Mouse (Mus musculus): ENCODE measurements around the gene Ikbip. TPM values are rescaled to one million over a fixed set of nuclear protein-coding genes. Genes with fewer than 3 reads are reported as not detected.

The Ikbip gene
- polyA plus RNA-seq, 1 experiment from 2014 or later: 19.4 TPM

DNA sequence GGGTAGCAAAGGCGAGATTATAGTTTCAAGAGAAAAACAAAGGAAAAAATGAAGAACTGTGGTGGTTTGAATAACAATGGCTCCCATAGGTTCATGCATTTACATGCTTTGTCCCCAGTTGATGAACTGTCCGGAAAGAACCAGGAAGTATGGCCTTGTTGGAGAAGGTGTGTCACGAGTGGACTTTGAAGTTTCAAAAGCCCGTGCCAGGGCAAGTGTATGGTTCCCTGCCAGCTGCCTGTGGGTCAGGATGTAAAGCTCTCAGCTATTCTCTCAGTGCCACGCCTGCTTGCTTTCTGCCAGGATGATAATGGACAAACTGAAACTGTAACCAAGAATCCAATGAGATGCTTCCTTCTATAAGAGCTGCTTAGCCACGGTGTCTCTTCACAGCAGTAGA, 20.4 kb upstream of the Ikbip start:
- ATAC-seq: peak; percentile 93
- 54% methylated on average over 6 of the region's 6 CpGs for WGBS

DNA sequence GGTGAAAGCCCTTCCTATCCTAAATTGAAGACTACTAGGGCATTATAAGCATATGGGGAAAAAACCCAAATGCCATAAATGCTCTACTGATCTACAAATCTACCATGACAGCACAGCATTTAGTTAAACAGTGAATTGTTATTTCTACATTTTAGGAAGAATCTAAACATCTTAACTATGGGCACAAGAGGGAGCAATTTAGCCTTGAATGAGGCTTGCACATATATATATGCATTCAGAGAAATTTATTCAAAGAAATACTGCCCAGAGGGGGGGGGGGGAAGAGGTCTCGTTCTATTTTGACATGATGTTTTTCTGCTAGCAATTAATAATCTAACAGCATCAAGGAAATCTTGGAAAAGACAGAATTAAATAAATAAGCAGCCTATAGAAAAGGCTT, 11.0 kb upstream of the Ikbip start:
- TF ChIP-seq CTCF (IDR thresholded peaks at IDR 0.05; ENCODE audit: low read depth): peak; percentile 62
- no peaks in the 10 kb centered on the region for H3K9me3 ChIP-seq (ENCODE audit: control insufficient read depth)
- no peak overlapping the region for H3K4me2 ChIP-seq (replicated peaks; ENCODE audit: low read depth)
- ATAC-seq: no peak
- no peak overlapping the region for H3K27ac ChIP-seq (ENCODE audit: low read depth, low read length)
- no peaks in the 10 kb centered on the region for H3K4me1 ChIP-seq (replicated peaks; ENCODE audit: control insufficient read depth, insufficient read depth, low read length)
- H3K4me3 ChIP-seq (ENCODE audit: low read depth, low read length): no peak overlapping the region
- H3K9ac ChIP-seq (ENCODE audit: low read depth, low read length): no peak overlapping the region
- peaks cover 56% of the 10 kb centered on the region for H3K36me3 ChIP-seq (ENCODE audit: control insufficient read depth, insufficient read depth)
- H3K27me3 ChIP-seq (replicated peaks; ENCODE audit: control insufficient read depth, insufficient read depth, low read length): no peaks in the 10 kb centered on the region
- WGBS: 40% methylated on average over 1 of the region's 1 CpGs

More for the DNA sequence above, 20.4 kb upstream of the Ikbip start:
- Histone ChIP-seq H3K36me3 (ENCODE audit: control insufficient read depth, insufficient read depth) (peaks cover 68% of the 10 kb centered on the region), H3K4me1 (replicated peaks; ENCODE audit: control insufficient read depth, insufficient read depth, low read length) (no peaks in the 10 kb centered on the region), H3K4me2 (replicated peaks; ENCODE audit: low read depth) (no peak overlapping the region; the same call in 1 of the 2 replicates), H3K9me3 (ENCODE audit: control insufficient read depth) (no peaks in the 10 kb centered on the region), H3K9ac (ENCODE audit: low read depth, low read length) (no peak overlapping the region), H3K27ac (ENCODE audit: low read depth, low read length) (no peak overlapping the region), H3K27me3 (replicated peaks; ENCODE audit: control insufficient read depth, insufficient read depth, low read length) (no peaks in the 10 kb centered on the region), H3K4me3 (ENCODE audit: low read depth, low read length) (no peak overlapping the region)
- TF ChIP-seq CTCF (IDR thresholded peaks at IDR 0.05; ENCODE audit: low read depth): no peak

DNA sequence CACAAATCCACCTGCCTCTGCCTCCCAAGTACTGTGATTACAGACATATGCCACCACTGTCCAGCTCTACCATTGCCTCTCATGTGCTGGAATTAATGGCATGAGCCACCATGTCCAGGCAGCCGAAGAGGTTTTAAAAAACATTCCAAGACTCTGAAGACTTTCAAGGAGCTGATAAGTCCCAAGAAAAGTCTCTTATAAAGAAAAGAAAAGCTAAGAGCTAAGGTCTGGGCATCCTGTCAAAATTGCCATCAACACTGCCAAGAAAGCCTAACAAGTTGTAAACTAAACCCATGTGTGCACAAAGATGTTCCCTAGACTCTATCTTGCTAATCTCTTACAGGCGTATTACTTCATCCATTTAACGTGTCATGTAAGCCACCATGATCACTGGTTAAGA, 9.4 kb upstream of the Ikbip start:
- 66% methylated on average over 3 of the region's 3 CpGs for WGBS
- Histone ChIP-seq H3K4me2 (replicated peaks; ENCODE audit: low read depth) (no peak overlapping the region), H3K27ac (ENCODE audit: low read depth, low read length) (no peak overlapping the region), H3K9me3 (ENCODE audit: control insufficient read depth) (no peaks in the 10 kb centered on the region), H3K9ac (ENCODE audit: low read depth, low read length) (no peak overlapping the region), H3K36me3 (ENCODE audit: control insufficient read depth, insufficient read depth) (peaks cover 59% of the 10 kb centered on the region), H3K27me3 (replicated peaks; ENCODE audit: control insufficient read depth, insufficient read depth, low read length) (no peaks in the 10 kb centered on the region), H3K4me3 (ENCODE audit: low read depth, low read length) (no peak overlapping the region), H3K4me1 (replicated peaks; ENCODE audit: control insufficient read depth, insufficient read depth, low read length) (no peaks in the 10 kb centered on the region)
- no peak for ATAC-seq
- no peak for TF ChIP-seq CTCF (IDR thresholded peaks at IDR 0.05; ENCODE audit: low read depth)

DNA sequence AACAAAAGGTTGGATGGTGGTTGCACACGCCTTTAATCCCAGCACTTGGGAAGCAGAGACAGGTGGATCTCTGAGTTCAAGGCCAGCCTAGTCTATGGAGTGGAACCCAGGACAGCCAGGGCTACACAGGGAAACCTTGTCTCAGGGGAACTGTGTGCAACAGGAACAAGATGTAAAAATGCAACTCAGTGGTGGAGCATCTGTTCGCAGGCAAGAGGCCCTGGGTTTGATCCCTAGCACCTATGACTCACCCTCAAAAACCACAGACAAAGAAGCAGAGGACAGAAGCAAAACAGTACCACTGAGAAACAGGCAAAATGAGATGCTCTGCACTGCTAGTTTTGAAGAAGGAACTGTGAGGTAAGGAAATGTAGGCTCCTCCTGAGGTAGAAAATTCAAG, 6.1 kb upstream of the Ikbip start:
- no peaks in the 10 kb centered on the region for H3K9me3 ChIP-seq (ENCODE audit: control insufficient read depth)
- ATAC-seq: no peak
- TF ChIP-seq CTCF (IDR thresholded peaks at IDR 0.05; ENCODE audit: low read depth): no peak
- no peak overlapping the region for H3K4me2 ChIP-seq (replicated peaks; ENCODE audit: low read depth)
- H3K9ac ChIP-seq (ENCODE audit: low read depth, low read length): no peak overlapping the region
- no peak overlapping the region for H3K4me3 ChIP-seq (ENCODE audit: low read depth, low read length)
- peaks cover 49% of the 10 kb centered on the region; the same call in 1 of the 2 replicates for H3K36me3 ChIP-seq (ENCODE audit: control insufficient read depth, insufficient read depth)
- 84% methylated on average over 2 of the region's 2 CpGs for WGBS
- no peaks in the 10 kb centered on the region for H3K4me1 ChIP-seq (replicated peaks; ENCODE audit: control insufficient read depth, insufficient read depth, low read length)
- H3K27me3 ChIP-seq (replicated peaks; ENCODE audit: control insufficient read depth, insufficient read depth, low read length): no peaks in the 10 kb centered on the region
- H3K27ac ChIP-seq (ENCODE audit: low read depth, low read length): no peak overlapping the region

DNA sequence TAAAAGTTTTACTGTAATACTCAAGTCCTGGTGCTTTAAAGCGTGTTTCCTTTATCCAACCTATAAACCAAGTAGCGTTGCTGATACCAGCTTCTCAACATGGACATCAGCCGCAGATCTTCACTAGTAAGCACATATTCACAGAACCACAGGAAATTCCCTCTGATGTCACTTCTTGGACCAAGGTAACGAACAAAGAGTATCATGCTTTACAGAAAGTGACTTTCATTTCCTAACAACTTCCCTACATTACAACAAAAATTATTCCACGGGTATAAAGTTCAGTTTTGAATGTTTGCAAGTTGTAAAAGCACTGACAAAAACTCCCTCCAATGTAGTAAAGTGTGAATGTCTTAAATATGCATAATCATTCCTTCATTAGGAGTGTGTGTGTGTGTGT, 2.2 kb upstream of the Ikbip start:
- Histone ChIP-seq H3K4me3 (ENCODE audit: low read depth, low read length) (peak overlapping the region; percentile 18; the same call in 1 of the 2 replicates), H3K9me3 (ENCODE audit: control insufficient read depth) (no peaks in the 10 kb centered on the region), H3K27ac (ENCODE audit: low read depth, low read length) (no peak overlapping the region), H3K27me3 (replicated peaks; ENCODE audit: control insufficient read depth, insufficient read depth, low read length) (no peaks in the 10 kb centered on the region), H3K4me1 (replicated peaks; ENCODE audit: control insufficient read depth, insufficient read depth, low read length) (no peaks in the 10 kb centered on the region; the same call in 1 of the 2 replicates), H3K9ac (ENCODE audit: low read depth, low read length) (no peak overlapping the region), H3K4me2 (replicated peaks; ENCODE audit: low read depth) (peak overlapping the region; percentile 2; the same call in 1 of the 2 replicates), H3K36me3 (ENCODE audit: control insufficient read depth, insufficient read depth) (peaks cover 33% of the 10 kb centered on the region; the same call in 1 of the 2 replicates)
- 52% methylated on average over 5 of the region's 5 CpGs for WGBS
- ATAC-seq: no peak
- TF ChIP-seq CTCF (IDR thresholded peaks at IDR 0.05; ENCODE audit: low read depth): no peak

DNA sequence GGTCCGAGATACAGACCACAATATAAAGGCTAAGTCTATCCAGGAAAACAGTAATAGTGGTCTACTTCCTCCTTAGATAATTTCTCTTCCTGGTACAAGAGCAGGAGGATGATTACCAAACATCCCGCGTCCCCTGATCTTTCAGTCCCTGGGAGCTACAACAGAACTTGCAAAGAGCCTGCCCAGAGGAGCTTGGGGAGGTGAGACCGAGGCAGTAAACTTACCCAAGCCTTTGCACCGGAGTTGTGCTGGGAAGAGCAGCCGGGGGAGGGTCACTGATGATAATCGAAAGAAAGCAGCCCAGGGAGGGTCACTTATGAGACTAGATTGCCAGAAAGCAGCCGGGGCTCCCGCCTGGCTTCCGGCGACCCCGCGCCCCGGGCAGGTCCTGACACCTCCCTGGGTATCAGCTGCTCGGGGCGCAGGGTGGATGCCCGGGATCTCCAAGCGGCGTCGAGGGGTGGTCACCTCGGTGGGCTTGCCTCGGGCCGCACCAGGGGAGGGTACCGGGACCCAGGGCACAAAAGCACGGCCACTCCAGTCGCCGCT, 707 bp upstream of the Ikbip start:
- 0% methylated on average over 27 of the region's 27 CpGs for WGBS

More for the DNA sequence above, 707 bp upstream of the Ikbip start:
- Histone ChIP-seq H3K4me3 (ENCODE audit: low read depth, low read length) (peak overlapping the region; percentile 97), H3K4me1 (replicated peaks; ENCODE audit: control insufficient read depth, insufficient read depth, low read length) (no peaks in the 10 kb centered on the region; the same call in 1 of the 2 replicates), H3K9me3 (ENCODE audit: control insufficient read depth) (no peaks in the 10 kb centered on the region), H3K9ac (ENCODE audit: low read depth, low read length) (peak overlapping the region; percentile 89), H3K27me3 (replicated peaks; ENCODE audit: control insufficient read depth, insufficient read depth, low read length) (no peaks in the 10 kb centered on the region), H3K27ac (ENCODE audit: low read depth, low read length) (peak overlapping the region; percentile 97), H3K4me2 (replicated peaks; ENCODE audit: low read depth) (peak overlapping the region; percentile 87), H3K36me3 (ENCODE audit: control insufficient read depth, insufficient read depth) (peaks cover 19% of the 10 kb centered on the region; the same call in 1 of the 2 replicates)
- peak; percentile 20 for ATAC-seq
- TF ChIP-seq CTCF (IDR thresholded peaks at IDR 0.05; ENCODE audit: low read depth): no peak

Data from intestine, postnatal 0 days (tissue).